Mouse (Mus musculus) R1 (cell line): ENCODE data around the gene C730034F03Rik.
A peak's percentile ranks its signal among the peaks of the same experiment; 100 is the strongest.
"Not testable (repeated sequence)": the region's sequence is repeated elsewhere in the genome, so short reads cannot be mapped to it uniquely, and the experiment has no call there.

ENCODE experiments used
- DNase-seq: peaks from one replicate; pipeline ENCODE4 v3.0.0-alpha.2; 2018; ENCODE audit warnings: low read depth, low spot score

The C730034F03Rik gene

DNA sequence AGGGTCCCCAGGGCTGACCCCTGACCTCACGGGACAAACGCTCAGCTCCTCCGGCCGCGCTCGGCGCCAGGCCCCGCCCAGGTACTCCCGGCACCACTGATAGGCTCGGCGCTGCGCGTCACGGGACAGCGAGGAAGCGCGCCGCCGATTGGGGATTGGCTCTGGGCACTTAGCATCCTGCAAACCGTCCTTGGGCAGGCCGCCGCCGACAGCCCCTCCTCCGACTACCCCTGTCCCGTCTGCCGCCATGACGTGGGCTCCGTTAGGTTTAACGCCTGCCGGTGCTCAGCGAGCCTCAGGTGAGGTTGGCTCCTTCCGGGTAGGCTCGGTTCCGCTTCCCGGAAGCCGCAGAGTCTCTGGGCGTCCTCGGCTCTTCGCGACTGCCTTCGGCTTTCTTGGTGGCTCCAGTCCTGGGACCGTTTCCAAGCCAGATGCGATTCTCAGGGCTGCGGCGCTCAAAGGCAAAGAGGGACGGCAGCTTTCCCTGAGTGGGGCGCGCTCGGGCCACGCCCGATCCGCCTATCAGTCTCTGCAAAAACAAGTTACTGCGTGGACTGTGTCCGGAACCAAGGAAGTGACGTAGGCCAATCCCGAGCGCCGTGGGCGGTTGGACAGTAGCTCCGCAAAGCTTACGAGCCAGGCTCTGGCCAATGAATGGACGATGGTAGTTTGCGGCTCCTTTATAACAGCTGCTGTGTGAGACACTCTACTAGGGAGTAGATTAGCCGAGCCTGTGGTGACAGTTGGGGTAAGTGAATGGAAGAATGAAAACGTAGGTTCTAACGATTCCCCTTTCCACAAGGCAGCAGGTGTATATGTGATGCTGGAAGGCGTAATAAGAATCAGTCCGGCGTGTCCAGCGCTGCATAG, at the start of gene C730034F03Rik, which contains the start of the genes Gm44502 and Chkb:
Gene C730034F03Rik (plus strand): TSS at position 238 of the 870 bp plus-strand sequence.
Gene Gm44502 (minus strand): TSS at position 345 of the 870 bp plus-strand sequence.
Gene Chkb (minus strand): TSS at position 557 of the 870 bp plus-strand sequence.
- DNase-seq = peak; percentile 93

DNA sequence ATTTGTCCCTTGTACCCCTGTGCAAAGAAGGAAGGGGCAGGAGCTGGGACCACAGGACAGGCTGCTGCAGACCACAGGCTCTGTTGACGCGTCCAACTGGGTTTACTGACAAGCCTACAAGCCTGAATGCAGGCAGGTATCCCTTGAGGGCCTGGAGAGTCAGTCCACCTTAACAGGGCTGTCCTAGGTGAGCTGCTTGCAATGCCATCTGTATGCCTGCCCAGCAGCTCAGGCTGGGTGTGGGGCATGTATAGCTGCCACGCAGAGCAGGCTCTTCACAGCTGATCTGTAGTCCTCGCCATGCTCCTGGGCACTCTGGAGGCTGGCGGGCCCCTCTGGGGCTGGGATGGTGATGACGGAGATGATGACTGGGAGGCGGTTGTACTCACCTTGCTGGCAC, 44.8 kb upstream of the C730034F03Rik start, which contains the start of gene Klhdc7b:
Gene Klhdc7b (plus strand): TSS at position 301 of the 400 bp plus-strand sequence.
- no peak for DNase-seq

DNA sequence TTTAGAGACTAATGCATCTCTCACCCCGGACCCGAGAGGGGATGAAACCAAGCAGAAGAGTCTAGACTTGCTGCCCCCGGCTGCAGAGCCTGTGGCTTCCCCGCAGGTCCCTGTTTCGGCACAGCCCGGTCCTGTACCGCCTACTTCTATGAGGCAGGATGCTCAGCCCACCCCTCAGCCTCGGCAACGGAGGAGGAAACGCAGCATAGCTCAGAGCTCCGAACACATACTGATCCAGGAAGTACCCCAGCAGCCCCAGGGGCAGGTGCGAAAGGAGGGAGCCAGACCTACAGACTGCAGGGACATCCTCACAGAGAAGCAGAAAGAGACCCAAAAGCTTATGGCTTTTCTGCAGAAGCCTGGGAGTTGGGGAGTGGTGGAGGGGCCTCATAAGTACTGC, 42.3 kb upstream of the C730034F03Rik start:
- no peak for DNase-seq

DNA sequence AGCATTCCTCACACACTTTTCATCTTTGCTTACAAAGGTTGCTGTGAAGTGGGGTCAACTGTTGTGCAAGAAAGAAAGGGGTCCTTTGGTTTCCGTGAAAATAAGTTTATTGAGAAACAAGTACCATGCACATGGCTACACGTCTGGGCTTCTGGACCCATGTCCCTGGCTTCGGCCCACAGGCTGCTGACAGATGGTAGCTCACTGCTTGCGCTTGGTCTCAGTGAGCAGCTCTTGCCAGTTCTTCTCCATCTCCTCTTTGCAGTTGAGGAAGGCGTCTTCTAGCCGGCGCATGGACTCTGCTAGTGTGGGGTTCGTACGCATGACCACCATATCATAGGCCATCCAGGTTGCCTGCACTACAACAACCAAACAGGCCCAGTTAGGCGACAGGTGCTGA, 39.3 kb upstream of the C730034F03Rik start:
- DNase-seq = no peak

DNA sequence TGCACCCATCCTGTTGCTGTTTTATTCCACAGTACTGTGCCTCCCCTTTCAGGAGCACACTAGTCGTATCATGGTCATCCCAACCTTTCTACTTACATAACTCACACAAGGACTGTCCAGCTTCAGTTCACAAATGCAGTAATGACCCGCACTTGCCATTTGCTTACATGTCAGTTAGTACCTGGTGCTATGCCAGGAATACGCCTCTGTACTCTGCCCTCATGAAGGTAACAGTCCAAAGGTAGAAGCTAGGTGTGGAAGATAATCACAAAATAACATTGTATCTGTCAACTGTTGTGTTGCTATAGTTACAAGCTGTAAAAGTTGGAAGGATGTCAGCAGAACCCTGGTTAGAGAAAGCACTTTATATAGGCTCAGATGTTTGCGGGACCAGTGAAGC, 32.5 kb upstream of the C730034F03Rik start:
- no peak for DNase-seq

DNA sequence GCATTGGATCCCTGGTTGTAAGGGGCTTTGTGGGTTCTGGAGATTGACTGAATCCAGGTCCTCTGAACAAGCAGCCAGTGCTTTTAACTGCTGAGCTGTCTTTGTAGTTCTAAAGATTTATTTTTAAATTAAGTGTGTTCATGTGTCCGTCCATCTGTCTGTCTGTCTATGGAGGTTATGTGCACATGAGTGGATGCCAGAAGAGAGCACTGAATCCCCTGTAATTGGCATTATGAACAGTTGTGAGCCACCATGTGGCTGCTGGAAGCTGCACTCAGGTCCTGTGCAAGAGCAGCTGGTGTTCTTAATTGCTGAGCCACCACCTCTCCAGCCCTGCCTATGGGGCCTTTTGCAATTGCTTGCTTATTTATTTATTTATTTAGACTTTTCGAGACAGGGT, 31.2 kb upstream of the C730034F03Rik start:
- DNase-seq = no peak

DNA sequence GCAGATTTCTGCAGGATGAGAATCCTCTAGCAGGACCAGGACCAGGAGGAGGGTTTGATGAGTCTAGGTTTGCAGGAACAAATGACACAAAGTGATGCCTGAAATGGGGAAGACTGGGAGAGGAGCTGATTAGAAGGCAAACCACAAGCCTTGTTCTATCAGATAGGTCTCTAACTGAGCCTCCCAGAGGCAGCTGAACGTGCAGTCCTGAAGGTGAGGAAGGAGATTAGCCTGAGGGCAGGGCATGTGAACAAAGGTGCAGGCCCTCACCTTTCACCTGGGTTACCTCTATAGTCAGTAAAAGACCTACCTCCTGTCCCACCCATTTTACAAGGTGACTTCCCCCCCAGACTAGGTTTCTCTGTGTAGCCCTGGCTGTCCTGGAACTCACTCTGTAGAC, 29.7 kb upstream of the C730034F03Rik start:
- no peak for DNase-seq

DNA sequence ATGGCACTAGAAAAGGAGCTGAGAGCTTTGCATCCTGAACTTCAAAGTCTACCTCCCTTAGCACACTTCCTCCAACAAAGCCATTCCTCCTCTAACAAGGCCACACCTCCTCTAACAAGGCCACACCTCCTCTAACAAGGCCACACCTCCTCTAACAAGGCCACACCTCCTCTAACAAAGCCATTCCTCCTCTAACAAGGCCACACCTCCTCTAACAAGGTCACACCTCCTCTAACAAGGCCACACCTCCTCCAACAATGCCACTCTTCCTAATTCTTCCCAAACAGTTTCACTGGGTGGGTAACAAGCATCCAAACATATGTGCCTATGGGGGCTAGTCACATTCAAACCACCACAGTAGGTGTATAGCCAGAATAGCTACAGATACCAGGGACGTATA, 26.9 kb upstream of the C730034F03Rik start:
- DNase-seq = peak; percentile 81

DNA sequence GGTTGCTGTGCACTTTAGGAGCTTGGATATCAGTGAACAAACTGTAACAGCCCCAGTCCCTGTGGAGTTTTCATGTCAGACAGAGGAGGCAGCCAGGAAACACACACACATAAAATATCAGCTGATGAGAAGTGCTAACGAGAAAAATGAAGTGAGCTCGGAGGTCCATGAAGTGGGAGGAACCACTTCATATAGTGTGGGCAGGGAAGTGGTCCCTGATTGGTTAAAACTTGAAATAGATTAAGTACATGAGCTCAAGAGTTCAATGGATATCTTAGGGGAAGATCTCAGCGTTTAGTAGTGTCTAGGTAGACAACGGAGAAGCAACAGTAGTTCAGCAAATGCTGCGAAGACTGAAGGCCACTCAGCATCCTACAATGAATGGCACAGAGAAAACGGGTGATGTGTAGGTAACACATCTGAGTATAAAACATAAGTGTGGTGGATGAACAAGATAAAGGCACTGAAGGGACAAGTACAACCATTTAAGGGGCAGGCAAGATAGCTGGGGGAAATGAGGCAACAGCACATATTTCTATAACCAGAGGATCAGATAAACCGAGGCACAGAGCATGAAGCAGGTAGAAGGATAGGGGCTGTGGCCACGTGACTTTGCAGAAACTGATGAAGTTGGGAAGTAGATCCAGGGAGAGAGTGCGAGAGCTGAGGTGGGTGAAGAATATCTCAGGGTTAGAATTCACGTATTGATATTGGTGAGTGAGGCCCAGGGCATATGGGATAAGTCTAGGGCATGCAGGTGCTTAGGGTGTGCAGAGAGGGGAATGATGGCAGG, 24.4 kb upstream of the C730034F03Rik start:
- DNase-seq = no peak

DNA sequence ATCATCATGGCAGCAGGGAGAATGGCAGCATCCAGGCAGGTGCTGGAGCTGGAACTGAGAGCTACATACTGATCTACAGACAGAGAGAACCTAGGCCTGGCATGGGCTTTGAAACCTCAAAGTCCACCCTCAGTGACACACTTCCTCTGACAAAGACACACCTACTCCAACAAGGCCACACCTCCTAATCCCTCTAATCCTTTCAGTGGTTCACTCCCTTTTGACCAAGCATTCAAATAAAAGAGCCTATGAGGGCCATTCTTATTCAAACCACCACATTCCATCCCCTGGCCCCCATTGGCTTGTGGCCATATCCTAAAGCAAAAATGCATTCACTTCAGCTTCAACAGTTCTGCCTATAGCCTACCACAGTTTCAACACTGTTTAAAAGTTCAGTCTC, 22.7 kb upstream of the C730034F03Rik start:
- DNase-seq = peak; percentile 93

DNA sequence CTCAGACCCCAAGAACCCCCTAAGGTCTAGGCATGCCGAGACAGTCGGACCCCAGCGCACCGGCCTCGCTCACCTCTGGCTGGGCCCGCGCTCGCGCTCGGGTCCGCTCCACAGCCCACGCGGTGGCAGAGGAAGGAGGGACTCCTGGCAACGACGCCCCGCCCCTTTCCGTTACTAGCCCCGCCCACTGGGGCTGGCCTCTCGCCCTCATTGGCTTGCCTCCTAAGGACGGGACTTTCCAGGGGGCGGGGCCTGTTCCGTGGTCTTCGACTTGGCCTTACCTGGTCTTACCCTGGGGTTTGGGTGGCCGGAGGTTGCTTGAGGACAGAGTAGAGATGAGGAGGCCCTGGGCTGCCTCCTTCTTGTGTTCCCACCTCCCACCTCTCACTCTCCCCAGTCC, 19.3 kb upstream of the C730034F03Rik start, which contains the start of gene Syce3:
Gene Syce3 (minus strand): TSS at position 386 of the 400 bp plus-strand sequence.
- DNase-seq = peak; percentile 86

DNA sequence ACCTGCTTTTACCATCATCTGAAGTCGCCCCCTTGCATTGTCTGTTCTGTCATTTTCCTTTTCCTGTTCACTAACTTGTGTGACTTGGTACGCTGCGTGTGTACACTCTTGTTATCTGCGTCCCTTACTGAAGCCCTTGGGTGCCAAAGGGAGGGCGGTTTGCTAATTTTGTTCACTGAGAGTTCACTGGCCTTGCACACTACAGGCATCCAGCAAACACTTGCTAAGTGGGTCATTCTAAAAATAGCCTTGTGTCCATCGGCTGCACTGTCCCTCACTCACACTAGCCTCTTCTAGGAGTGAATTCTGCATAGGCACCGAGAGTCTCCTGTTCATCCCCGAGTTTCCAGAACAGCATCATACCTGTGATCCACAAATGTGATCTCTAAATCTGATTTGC, 14.1 kb upstream of the C730034F03Rik start:
- no peak for DNase-seq

DNA sequence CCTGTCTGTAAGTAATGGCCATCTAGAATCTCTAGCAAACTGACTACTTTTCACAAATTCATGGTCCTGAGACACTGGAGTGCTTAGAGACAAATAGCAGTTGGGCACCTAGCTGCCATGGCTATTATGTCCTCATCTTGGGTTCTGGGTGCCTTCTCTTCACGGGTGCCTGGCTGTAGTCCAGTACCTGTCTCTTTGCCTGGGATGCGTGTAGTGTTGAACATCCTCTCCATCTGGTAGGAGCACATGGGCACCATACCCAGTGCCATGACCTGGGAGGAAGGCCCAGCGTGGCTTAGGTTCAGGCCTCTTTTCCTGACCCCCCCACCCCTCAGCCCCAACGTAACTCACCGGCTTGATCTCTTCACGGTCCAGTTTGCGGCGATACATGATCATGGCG, 7.5 kb upstream of the C730034F03Rik start:
- no peak for DNase-seq

DNA sequence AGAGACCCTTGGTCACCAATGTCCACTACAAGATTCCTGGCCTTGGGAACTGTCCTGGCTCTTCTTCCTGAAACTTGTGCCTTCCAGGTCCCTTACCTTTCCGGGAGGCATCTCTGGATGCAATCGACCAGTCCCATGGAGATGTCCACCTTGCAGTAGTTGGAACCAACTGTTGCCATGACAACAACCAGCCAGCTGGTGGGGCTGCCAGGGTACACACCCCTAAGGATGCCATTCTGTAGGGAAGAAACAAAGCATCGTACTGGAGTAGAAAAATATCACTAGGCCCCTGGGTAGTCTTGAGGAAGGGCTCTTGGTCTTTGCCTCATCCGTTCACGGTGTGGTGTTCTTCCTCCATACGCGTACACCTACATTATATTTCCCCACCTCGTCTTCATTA, 4.8 kb upstream of the C730034F03Rik start:
- DNase-seq = peak; percentile 51

DNA sequence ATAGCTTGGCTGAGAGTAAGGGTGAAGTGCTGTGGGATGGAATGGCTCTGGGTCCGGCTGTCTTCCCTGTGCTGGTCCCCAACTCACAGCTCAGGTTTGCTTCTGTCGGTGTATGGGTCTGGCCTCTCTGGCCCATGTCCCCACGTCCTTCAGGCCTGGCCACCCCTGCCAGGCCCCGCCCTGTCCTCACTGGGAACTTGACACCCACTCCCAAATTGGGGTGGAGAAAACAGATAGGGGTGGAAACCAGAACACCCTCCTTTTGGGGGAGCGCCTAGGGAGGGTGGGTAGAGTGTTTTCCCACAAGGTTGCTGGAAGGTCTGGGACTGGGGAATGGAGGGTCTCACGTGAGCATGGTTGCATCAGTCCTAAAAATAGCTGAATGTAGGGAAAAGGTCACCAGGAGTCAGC, 3.7 kb upstream of the C730034F03Rik start, which contains the start of gene Cpt1b:
Gene Cpt1b (minus strand): TSS at position 153 of the 411 bp plus-strand sequence.
- DNase-seq = no peak

DNA sequence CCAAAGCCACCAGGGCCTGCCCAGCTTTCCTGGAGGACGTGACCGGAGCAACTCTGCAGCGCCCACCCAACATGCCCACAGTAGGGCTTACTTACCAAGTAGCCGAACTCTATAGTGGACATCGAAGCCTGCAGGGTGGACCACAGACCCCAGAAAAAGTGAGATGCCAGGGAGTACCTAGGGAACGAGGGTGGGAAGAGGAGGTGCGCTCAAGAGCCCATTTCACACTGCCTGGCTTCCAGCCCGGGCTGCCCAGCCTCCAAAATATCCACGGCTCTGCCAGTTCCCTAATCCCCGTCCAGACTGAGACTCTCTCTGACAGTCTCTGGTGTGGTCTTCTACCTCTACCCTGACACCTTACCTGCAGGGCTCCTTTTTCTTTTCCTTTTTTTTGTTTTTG, 2.7 kb upstream of the C730034F03Rik start:
- DNase-seq = no peak

DNA sequence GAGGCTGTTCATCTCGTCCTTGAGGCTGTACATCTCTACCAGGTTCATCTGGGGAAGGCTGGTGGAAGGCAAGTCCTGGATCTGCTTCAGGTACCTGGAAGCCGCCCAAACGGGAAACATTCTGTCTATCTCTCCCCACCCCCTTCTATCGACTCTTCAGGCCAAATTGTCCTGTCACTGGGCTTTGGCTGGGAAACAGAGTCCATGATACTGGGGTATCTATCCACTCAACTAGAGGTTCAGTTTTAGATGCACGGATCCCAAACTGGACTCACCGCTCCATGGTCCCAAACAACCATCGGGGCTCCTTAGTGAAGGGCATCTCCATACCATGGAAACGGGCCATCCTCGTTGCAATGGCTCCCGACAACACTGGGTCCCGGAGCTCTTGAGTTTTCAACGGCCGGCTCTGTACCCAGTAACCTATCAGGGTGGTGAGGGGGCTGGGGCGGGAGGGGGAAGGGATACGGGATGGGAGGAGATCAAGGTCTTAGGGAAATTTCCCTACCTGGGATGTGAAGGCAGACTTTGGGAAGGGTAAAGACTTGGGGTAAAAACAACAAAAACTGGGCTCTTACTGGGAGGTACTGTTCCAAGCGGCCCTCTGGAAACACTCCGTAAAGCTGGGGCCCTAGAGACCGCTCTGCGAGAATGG, 1.1 kb upstream of the C730034F03Rik start:
- no peak for DNase-seq

DNA sequence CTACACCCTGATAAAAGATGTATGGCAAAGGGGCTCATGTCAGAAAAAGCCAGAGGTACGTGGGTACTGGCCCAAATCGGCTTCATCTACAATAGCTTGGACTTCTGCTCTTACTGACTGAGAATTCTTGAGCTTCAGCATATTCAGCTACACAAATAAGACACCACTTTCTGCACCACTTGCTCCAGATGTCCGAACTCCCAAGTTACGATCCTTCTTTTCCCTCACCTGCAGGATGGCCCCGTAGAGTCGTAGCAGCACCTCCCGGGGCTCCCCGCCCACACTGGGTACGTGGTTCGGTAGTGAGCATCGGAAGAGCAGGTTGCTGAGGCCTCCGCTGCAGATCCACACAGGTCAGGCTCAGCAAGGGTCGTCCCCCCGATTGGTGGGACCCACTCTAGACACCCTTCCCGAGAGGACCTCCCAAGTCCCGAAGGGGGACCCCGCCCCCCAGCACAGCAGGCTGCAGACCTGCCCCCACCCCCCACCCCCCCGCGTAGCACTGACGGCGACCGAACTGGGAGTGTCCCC, 503 bp upstream of the C730034F03Rik start:
- no peak for DNase-seq

DNA sequence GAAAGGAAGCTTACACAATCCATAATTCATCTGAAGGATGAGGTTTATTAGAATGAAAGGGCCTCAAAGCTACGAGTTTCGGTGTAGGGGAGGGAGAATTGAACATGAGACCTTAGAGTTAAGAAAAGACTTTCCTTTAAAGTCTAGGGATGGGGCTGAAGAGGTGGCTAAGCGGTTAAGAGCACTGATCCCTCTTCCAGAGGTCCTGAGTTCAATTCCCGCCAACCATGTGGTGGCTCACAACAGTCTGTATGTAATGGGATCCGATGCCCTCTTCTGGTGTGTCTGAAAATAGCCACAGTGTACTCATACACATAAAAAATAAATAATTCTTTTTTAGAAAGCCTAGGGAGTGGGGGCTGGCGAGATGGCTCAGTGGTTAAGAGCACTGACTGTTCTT, 952 bp downstream of the C730034F03Rik start:
- no peak for DNase-seq

DNA sequence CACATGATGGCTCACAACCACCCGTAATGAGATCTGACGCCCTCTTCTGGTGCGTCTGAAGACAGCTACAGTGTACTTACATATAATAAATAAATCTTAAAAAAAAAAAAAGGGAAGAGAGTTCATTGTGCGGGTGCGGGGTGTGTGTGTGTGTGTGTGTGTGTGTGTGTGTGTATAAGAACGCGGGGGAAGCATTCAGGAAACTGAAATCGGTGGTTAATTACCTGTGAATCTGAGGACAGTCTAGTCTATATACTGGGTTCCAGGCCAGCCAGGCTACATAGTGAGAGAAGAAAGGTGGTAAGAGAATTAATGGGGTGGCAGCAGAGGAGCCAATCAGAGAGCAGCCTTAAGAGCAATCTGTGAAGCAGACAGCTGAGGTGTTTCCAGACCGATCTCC, 1.4 kb downstream of the C730034F03Rik start:
- not testable (repeated sequence) for DNase-seq

DNA sequence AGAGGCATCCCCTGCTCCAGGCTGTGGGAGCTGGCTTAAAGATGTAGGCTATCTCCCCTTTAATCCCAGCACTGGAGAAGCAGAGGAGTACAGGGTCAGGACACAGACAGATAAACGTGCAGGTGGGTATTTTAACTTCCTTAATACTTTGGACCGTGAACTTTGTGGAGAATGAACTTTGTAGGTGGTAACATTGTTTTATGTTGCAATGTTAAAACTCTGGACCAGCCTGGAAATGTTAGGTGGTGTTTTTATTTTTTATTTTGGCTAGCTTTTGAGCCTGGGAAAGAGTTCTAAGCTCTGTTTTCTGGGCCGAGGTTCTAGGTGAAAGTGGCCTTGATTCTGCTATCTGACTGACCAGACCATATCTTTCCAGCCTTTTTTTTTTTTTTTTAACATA, 1.9 kb downstream of the C730034F03Rik start:
- DNase-seq = no peak
